Mouse (Mus musculus): ENCODE data around the gene Notch2. TPM values are rescaled to one million over a fixed set of nuclear protein-coding genes. Genes with fewer than 3 reads are reported as not detected.

Notch2 gene
- total RNA-seq, 2 experiments from 2014 or later: 38.5 to 40.1 TPM

GRCm38 (mm10) chr3:98053817-98054216 is 40.5 kb downstream of the Notch2 start:
- no peak for DNase-seq

GRCm38 (mm10) chr3:98054334-98055007 is 41.1 kb downstream of the Notch2 start:
- DNase-seq: no peak

GRCm38 (mm10) chr3:98055008-98055345 is 41.6 kb downstream of the Notch2 start:
- no peak for DNase-seq

- no peak for DNase-seq
These were observed 42.7 kb downstream of the Notch2 start for GRCm38 (mm10) chr3:98055808-98056728.

GRCm38 (mm10) chr3:98056956-98057365 is 43.6 kb downstream of the Notch2 start:
- no peak for DNase-seq

GRCm38 (mm10) chr3:98059076-98059475 is 45.7 kb downstream of the Notch2 start:
- no peak for DNase-seq

- DNase-seq: no peak
These were observed 47.8 kb downstream of the Notch2 start for GRCm38 (mm10) chr3:98060981-98061660.

- no peak for DNase-seq
These were observed 48.5 kb downstream of the Notch2 start for GRCm38 (mm10) chr3:98061661-98062330.

GRCm38 (mm10) chr3:98062591-98063185 is 49.4 kb downstream of the Notch2 start:
- no peak for DNase-seq

GRCm38 (mm10) chr3:98063186-98063771 is 50.0 kb downstream of the Notch2 start:
- peak; percentile 67 for DNase-seq

- no peak for DNase-seq
These were observed 50.5 kb downstream of the Notch2 start for GRCm38 (mm10) chr3:98063833-98064232.

- DNase-seq: no peak
These were observed 51.7 kb downstream of the Notch2 start for GRCm38 (mm10) chr3:98065004-98065403.

- no peak for DNase-seq
These were observed 53.1 kb downstream of the Notch2 start for GRCm38 (mm10) chr3:98066434-98066833.

GRCm38 (mm10) chr3:98067413-98067812 is 54.1 kb downstream of the Notch2 start:
- peak; percentile 60 for DNase-seq

GRCm38 (mm10) chr3:98067852-98068491 is 54.6 kb downstream of the Notch2 start:
- DNase-seq: no peak

- DNase-seq: no peak
These were observed 55.8 kb downstream of the Notch2 start for GRCm38 (mm10) chr3:98069161-98069560.

- DNase-seq: no peak
These were observed 56.5 kb downstream of the Notch2 start for GRCm38 (mm10) chr3:98069856-98070255.

- DNase-seq: peak; percentile 34
These were observed 59.2 kb downstream of the Notch2 start for GRCm38 (mm10) chr3:98072570-98072969.

GRCm38 (mm10) chr3:98073545-98073944 is 60.2 kb downstream of the Notch2 start:
- DNase-seq: no peak

- peak; percentile 32 for DNase-seq
These were observed 61.4 kb downstream of the Notch2 start for GRCm38 (mm10) chr3:98074622-98075231.

- DNase-seq: no peak
These were observed 64.5 kb downstream of the Notch2 start for GRCm38 (mm10) chr3:98077866-98078265.
